Mouse (Mus musculus): Measurements from ENCODE around the gene A3galt2.

The A3galt2 gene

GRCm38 (mm10) chr4:128752031-128752757 lies 3.0 kb upstream of the A3galt2 start:
- DNase-seq (ENCODE audit: low read depth, low spot score) = no peak

- DNase-seq (ENCODE audit: low read depth, low spot score) = no peak
Measured at GRCm38 (mm10) chr4:128753571-128753970, 1.6 kb upstream of the A3galt2 start.

- DNase-seq (ENCODE audit: low read depth, low spot score) = no peak
Measured at GRCm38 (mm10) chr4:128755900-128756299, 736 bp downstream of the A3galt2 start.

DNA sequence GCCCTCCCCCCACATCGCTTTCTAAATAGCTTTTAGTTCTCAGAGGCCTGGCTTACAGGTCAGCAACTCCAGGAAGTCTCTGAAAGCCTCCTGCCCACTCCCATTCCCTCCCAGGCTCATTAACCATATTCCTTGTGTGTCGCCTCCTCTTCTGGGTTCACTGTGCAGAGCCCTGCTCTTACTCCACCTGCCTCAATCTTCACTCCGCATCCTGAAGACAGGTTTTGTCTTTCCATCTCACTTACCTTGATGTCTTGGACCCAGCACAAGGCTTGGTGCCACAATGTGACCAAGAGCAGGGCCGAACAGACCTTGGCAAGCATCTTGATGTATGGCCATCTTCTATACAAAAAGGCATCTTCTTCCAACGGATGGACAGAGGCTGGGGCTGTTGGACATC lies 4.0 kb downstream of the A3galt2 start:
- DNase-seq (ENCODE audit: low read depth, low spot score) = no peak

DNA sequence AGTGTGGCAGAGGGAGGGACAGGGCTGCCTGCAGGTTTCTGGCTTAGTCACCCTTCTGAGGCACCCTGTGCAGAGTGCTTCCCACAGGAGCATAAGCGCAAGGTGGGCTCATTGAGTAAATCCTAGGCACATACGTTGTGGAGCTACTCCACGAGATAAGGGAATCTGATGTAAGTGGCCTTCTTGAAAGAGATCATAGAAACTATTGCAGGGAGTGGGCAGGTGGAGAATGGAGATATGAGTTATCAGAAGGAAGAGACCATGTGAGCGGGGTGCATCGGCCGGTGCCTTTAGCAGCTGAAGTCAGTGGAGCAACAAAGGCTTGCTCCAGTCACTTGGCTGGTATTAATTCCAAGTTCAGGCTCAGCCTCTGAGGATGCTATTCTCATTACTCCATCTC lies 4.9 kb downstream of the A3galt2 start:
- DNase-seq (ENCODE audit: low read depth, low spot score) = peak; percentile 12

DNA sequence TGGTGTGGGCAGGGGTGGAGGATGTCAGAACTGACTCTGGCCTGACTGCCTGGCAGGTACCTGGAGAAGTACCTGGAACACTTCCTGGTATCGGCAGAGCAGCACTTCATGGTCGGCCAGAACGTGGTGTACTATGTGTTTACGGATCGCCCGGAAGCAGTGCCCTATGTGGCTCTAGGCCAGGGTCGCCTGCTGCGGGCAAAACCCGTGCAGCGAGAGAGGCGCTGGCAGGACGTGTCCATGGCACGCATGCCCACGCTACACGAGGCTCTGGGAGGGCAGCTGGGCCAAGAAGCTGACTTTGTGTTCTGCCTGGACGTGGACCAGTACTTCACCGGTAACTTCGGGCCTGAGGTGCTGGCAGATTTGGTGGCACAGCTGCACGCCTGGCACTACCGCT lies 11.8 kb downstream of the A3galt2 start:
- no peak for DNase-seq (ENCODE audit: low read depth, low spot score)

DNA sequence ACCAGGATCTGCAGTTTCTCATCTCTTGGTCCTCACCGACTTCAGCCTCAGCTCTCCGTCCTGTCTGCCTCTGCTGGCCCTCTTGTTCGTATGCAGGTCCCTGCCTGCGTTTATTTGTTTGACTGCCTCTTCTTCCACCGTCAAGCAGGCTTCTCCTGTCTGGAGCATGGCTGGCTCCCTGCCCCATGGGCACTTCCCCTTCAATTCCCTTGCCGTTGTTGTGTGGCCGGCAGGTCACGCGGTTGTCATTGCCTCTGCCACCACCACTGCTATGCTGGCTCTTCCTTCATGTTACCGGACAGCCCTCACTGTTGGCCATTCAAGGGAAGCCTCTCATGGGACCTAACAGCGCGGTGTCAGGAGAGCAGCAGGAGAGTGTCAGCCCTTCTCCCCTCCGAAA lies 13.0 kb downstream of the A3galt2 start:
- no peak for DNase-seq (ENCODE audit: low read depth, low spot score)

GRCm38 (mm10) chr4:128769569-128770355 lies 14.6 kb downstream of the A3galt2 start:
- no peak for DNase-seq (ENCODE audit: low read depth, low spot score)

- no peak for DNase-seq (ENCODE audit: low read depth, low spot score)
Measured at GRCm38 (mm10) chr4:128770698-128771097, 15.5 kb downstream of the A3galt2 start.

GRCm38 (mm10) chr4:128773820-128774219 lies 18.7 kb downstream of the A3galt2 start:
- DNase-seq (ENCODE audit: low read depth, low spot score) = no peak

GRCm38 (mm10) chr4:128774467-128774866 lies 19.3 kb downstream of the A3galt2 start:
- peak; percentile 55 for DNase-seq (ENCODE audit: low read depth, low spot score)

DNA sequence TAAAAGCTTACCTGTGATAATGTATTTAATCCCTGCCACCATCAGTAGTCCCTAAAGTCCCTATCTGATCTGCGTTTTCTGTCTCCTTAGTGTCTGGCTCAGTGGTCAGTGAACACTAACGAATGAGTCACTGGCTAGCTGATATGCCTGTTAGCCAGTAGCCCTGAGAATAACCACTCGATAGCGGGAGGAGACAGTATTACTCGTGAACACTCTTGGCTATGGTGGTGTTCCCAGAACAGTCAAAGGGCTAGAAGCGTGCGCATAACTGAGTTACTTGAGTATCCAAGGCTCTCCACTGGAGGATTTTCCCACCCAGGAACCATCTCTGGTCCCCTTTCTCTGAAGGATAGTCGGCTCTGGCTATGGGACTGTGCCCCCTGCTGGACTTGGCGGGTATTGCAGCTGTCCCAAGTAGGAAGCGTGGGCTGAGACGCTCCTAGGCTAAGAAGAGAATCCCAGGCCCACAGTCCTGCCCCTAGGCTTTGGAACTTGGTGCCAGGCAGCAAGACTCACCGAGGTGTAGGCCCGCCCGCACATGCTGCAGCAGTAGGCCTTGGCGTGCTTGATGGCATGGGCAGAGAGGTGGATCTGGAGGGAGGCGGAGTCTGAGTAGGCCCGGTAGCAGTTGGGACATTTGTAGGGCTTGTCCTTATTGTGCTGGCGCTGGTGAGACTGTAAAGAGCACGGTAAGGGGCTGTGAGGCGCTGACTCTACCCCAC lies 21.6 kb downstream of the A3galt2 start:
- DNase-seq (ENCODE audit: low read depth, low spot score) = peak; percentile 54

GRCm38 (mm10) chr4:128777593-128777992 lies 22.4 kb downstream of the A3galt2 start:
- DNase-seq (ENCODE audit: low read depth, low spot score) = no peak

DNA sequence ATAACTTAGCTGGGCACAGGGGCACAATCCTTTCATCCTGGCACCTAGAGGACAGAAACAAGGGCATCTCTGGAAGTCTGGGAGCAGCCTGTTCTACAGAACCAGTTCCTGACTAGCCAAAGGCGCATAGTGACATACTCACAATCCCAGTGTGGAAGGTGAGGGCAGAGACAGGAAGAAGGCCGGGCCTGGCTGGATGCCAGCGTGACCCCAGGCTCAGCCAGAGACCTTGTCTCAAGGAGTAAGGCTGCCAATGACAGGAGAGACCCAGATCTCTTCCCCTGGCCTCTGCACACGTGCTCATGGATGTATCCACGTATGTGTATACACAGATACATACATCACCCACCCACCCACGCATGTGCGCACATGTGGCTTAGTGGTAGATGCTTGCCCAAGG lies 26.9 kb downstream of the A3galt2 start:
- no peak for DNase-seq (ENCODE audit: low read depth, low spot score)

DNA sequence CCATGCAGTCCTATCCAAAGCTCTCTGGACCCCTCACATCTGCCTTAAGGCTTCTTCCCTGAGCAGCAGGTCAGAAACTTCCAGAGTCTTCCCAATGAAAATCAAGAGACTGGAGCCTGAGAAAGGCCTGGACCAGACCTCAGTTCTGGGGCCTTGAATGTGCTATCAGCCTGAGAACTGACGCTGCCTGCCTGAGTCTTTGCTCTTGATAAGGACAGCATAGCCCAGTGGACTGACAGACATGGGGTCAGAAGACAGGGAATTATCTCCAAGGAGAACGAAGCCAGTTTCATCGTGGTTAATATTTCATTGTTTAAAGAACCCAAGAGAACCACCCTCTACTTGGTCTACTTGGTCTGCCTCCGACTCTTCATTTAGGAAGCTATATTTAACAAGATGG lies 27.5 kb downstream of the A3galt2 start:
- DNase-seq (ENCODE audit: low read depth, low spot score) = no peak

DNA sequence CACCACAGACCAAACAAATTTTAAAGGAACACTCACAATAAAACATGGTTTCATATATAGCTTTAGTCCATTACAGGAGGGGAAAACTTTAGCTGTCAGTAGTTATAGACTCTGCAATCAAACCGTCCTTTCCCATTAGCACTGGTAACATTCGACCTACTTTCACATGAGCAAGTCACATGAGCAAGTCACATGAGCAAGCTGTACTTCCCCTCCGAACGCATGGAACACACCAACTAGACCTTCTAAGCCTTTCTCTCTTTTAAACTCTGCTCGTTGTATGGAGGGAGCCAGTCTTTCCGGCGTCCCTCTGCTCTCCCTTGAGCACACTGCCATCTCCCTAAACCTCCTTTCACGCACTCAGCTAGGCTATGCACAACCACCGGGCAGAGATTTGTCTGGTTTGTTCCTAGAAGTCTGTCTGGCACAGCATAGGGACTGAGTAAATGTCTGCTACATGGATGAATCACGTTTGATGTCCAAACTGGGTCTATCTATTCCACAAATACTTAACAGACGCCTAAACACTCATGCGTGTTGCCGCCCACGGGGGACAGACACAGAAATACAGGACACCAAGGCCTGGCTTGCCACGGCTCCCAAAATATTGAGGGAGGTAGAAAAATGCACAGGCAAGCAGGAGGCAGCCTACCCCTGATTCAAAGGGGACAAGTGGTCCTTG lies 29.9 kb downstream of the A3galt2 start:
- no peak for DNase-seq (ENCODE audit: low read depth, low spot score)

DNA sequence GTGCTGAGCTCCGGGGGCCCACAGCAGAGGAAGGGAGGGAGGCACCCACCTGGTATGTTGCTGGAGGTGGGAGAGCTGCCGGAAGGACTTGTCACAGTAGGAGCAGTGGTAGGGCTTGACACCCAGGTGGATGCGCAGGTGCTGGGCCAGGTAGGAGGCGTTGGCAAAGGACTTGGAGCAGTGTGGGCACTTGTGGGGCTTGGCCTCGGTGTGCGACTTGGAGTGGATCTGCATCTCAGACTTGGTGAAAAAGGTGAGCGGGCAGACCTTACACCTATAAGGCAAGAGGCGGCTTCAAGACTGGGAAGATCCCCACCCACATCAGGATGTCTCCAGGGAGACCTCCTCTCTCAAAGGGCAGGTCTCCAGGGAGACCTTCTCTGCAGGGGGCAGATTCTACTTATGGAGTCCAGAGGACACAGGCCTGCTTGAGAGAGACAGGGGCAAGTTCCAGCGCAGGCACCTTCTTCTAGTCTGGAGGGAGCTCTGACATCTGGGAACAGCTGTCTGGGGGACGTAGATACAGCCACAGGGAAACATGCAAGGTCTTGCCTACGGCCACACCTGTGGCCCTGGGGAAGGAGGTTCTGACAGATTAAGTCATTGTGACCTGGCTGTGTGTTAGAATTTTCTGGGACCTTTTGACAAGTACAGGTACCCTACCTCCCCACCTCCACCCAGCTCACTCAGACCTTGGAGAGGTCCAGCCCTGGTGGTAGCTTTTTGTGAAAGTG lies 30.9 kb downstream of the A3galt2 start:
- no peak for DNase-seq (ENCODE audit: low read depth, low spot score)

GRCm38 (mm10) chr4:128787023-128787939 lies 32.1 kb downstream of the A3galt2 start:
- DNase-seq (ENCODE audit: low read depth, low spot score) = no peak

- no peak for DNase-seq (ENCODE audit: low read depth, low spot score)
Measured at GRCm38 (mm10) chr4:128788108-128788507, 32.9 kb downstream of the A3galt2 start.

GRCm38 (mm10) chr4:128789646-128790045 lies 34.5 kb downstream of the A3galt2 start:
- no peak for DNase-seq (ENCODE audit: low read depth, low spot score)

All from c-Kit-negative CD71-positive TER-119-positive erythroid progenitor cells, embryonic 14.5 days (primary cell).